Mouse (Mus musculus) kidney, embryonic 16.5 days (tissue): ENCODE measurements around the gene Pbx3. TPM values are rescaled to one million over a fixed set of nuclear protein-coding genes. Genes with fewer than 3 reads are reported as not detected.

ENCODE experiments used
- ATAC-seq: fragments of 200-750 bp; cut with Nextera tagmentation; 2 replicates; pipeline ENCODE4 v1.8.0; 2017; ENCODE audit warnings: moderate TSS enrichment; ENCODE audit not compliant: low FRiP score, low TSS enrichment
- H3K27ac ChIP-seq: fragments of 300-500 bp; sonication (generic); 2 replicates; pipeline ENCODE4 v1.5.1; 2014; ENCODE audit warnings: low read length
- H3K27me3 ChIP-seq: fragments of 300-500 bp; sonication (generic); 2 replicates; pipeline ENCODE4 v1.6.1; 2014; ENCODE audit warnings: low read length, control low read depth, mixed read lengths; ENCODE audit not compliant: insufficient read depth
- H3K36me3 ChIP-seq: fragments of 300-500 bp; sonication (generic); 2 replicates; pipeline ENCODE4 v1.6.1; 2014; ENCODE audit warnings: low read length, control low read depth, mixed read lengths; ENCODE audit not compliant: insufficient read depth
- H3K4me1 ChIP-seq: fragments of 300-500 bp; sonication (generic); 2 replicates; pipeline ENCODE4 v1.6.1; 2014; ENCODE audit warnings: low read length, control low read depth, mixed read lengths; ENCODE audit not compliant: insufficient read depth
- H3K4me2 ChIP-seq: fragments of 300-500 bp; sonication (generic); replicated peaks from 2 replicates; pipeline ENCODE4 v1.6.1; 2014; ENCODE audit warnings: low read depth, low read length
- H3K4me3 ChIP-seq: fragments of 300-500 bp; sonication (generic); 2 replicates; pipeline ENCODE4 v1.5.1; 2014; ENCODE audit warnings: mild to moderate bottlenecking, low read length
- H3K9ac ChIP-seq: fragments of 300-500 bp; sonication (generic); replicated peaks from 2 replicates; pipeline ENCODE4 v1.6.1; 2014; ENCODE audit warnings: low read length
- H3K9me3 ChIP-seq: fragments of 300-500 bp; sonication (generic); 2 replicates; pipeline ENCODE4 v1.6.1; 2016; ENCODE audit warnings: low read length, control low read depth
- WGBS: fragments of 180-500 bp; shearing (Covaris S2); extraction: QIAGEN DNeasy Blood & Tissue Kit; methylation state at CpG from one replicate; pipeline ENCODE4 v1.1.7; 2014; 5-methylcytosine and 5-hydroxymethylcytosine counted together
- polyA plus RNA-seq: library from polyadenylated mRNA; unstranded; fragments of >200 nt; fragmentation: Nextera tagmentation; extraction: Ambion mirVana; gene quantifications from 2 replicates; pipeline ENCODE4 v1.2.1, GENCODE M21; 2015

Gene Pbx3
- polyA plus RNA-seq, 1 experiment from 2014 or later = 22.7 TPM

DNA sequence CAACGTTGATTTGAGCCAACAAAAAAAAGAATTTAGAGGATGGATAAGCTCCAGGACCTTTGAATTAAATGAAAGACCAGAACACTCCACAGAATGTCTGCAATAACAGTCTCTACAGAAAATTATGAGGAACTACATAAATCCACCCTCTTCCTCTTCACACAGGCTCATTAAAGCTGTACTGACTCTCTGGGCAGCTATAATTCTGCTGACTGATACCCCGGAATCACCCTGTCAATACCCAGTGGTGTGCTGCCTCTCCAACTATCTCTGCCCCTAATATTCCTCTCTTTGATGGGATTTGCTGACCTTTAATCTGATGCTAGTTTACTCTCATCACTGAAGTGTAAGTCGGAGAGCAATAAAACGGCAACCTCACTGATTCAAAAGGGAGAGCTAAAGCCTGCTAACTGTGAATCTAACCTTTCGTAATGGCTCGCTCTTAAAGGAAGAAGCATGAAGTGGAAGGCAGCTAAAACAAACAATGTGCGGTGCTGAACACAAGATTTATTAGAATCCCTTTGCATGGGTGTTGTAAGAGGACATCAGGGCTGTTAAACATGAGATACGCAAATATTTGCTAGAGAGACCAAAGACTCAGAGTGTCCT lies 137.4 kb downstream of the Pbx3 start:
- WGBS = 14% methylated on average over 8 of the region's 8 CpGs
- H3K27me3 ChIP-seq = no peaks in the 10 kb centered on the region
- no peak overlapping the region; the same call in 1 of the 2 replicates for H3K4me2 ChIP-seq
- H3K9me3 ChIP-seq = no peaks in the 10 kb centered on the region
- no peak overlapping the region for H3K4me3 ChIP-seq
- no peak overlapping the region for H3K27ac ChIP-seq
- peaks cover 21% of the 10 kb centered on the region for H3K4me1 ChIP-seq
- ATAC-seq = no peak
- no peaks in the 10 kb centered on the region for H3K36me3 ChIP-seq
- no peak overlapping the region for H3K9ac ChIP-seq

DNA sequence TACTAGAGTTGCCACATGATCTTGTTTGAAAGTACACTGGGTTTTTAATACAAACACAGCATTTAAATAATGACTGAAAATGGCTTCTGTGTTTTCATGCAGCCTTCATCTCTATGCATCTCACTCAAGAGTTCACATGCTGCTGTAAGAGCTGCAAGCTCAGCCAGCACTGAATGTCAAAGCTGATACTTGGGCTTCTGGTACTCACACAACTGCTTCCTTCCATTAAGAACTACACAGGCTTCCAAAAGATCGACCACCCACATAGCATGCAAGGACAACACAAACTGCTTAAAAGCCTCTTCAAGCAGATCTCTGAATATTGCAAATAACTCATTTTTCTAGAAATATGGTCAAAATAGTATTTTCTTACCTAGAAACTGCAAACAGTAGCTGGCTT lies 138.7 kb downstream of the Pbx3 start:
- Histone ChIP-seq H3K36me3 (no peaks in the 10 kb centered on the region), H3K4me1 (peaks cover 30% of the 10 kb centered on the region), H3K4me3 (no peak overlapping the region), H3K9ac (no peak overlapping the region), H3K9me3 (no peaks in the 10 kb centered on the region), H3K27ac (no peak overlapping the region), H3K27me3 (no peaks in the 10 kb centered on the region), H3K4me2 (no peak overlapping the region)
- WGBS = 52% methylated on average over 1 of the region's 1 CpGs
- no peak for ATAC-seq

DNA sequence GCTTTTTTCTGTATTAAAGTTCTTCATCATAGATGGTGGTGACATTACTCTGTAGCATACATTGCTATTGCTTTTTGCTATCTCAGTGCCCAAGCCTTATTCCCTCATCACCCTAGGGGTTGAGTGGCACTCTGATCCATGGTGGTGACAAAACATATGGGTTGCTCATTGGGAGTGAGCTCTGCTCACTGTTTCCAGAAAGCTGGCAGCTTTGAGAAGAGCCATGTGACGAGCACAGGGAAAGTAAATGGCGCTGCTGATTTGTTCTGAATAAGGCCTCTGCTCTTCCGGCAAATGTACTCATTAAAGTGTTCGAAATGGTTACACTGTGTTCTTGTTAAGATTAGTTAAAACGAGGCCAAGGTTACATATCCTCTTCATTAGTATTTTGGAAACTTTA lies 139.7 kb downstream of the Pbx3 start:
- no peak overlapping the region for H3K4me3 ChIP-seq
- H3K4me2 ChIP-seq = no peak overlapping the region
- ATAC-seq = no peak
- no peak overlapping the region for H3K9ac ChIP-seq
- H3K27ac ChIP-seq = no peak overlapping the region
- H3K36me3 ChIP-seq = no peaks in the 10 kb centered on the region
- WGBS = 91% methylated on average over 5 of the region's 5 CpGs
- no peaks in the 10 kb centered on the region for H3K27me3 ChIP-seq
- H3K9me3 ChIP-seq = no peaks in the 10 kb centered on the region
- H3K4me1 ChIP-seq = peaks cover 31% of the 10 kb centered on the region

DNA sequence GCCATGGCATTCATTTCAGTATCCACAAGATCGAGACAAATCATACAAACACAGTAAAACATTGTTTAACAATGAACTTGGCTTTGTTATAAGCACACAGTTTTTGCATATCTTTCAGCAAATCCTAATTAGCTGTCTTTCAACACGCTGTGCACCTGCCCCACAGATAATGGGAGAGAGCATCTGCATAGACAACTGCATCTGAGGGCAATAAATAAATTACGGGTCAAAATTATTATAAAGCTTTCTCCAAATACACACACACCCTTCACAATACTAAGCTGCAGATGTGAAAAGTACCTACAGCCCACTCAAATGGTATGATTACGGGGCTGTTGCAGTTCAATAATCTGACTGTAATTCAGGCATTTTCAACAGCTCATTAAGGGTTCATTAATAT lies 145.3 kb downstream of the Pbx3 start:
- 88% methylated on average over 4 of the region's 4 CpGs for WGBS
- H3K9ac ChIP-seq = no peak overlapping the region
- H3K36me3 ChIP-seq = 0 out of 2 replicates have a peak, but pooled peaks cover 4% of the 10 kb centered on the region
- ATAC-seq = no peak
- no peak overlapping the region for H3K27ac ChIP-seq
- H3K4me1 ChIP-seq = peaks cover 19% of the 10 kb centered on the region
- no peaks in the 10 kb centered on the region for H3K9me3 ChIP-seq
- H3K27me3 ChIP-seq = no peaks in the 10 kb centered on the region
- H3K4me2 ChIP-seq = no peak overlapping the region
- no peak overlapping the region for H3K4me3 ChIP-seq

DNA sequence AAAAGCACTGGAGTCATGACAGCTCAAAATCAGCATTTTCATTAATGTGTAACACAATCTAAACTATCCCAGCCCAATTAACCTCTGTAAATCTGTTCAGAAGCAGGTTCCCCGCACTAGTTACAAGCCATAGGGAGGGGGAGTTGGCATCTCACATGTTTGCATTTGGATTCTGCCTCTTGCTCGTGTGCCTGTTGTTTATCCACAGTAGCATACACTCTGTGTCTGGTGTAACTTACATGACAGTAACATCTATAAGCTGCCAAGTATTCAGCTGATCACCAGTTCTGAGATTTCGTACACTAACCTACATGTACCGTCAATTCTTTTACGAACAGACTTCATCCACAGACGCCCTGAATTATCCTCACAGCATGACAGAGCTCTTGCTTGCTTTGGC lies 147.5 kb downstream of the Pbx3 start:
- Histone ChIP-seq H3K9me3 (no peaks in the 10 kb centered on the region), H3K27ac (no peak overlapping the region), H3K27me3 (no peaks in the 10 kb centered on the region), H3K4me1 (peaks cover 14% of the 10 kb centered on the region), H3K36me3 (0 out of 2 replicates have a peak, but pooled peaks cover 4% of the 10 kb centered on the region), H3K4me2 (no peak overlapping the region), H3K9ac (no peak overlapping the region), H3K4me3 (no peak overlapping the region)
- WGBS = 43% methylated on average over 6 of the region's 6 CpGs
- no peak for ATAC-seq

DNA sequence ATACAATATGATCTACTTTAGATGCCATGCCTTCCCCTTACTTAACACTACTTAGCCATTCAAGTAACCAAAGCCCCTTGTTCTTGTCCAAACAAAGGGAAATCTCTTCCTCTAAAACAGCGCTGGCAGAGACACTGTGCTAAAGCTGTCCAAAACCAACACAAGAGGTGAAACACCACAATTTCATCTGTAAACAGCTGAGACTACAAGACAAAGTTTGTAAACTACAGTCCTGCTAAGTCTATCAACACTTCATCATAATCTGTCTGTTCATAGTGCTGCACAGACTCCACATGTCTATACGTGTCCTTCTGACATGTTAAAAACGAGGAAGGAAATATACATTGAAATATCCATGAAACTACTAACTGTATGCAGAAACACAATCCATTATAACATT lies 151.5 kb downstream of the Pbx3 start:
- H3K9me3 ChIP-seq = no peaks in the 10 kb centered on the region
- no peaks in the 10 kb centered on the region for H3K27me3 ChIP-seq
- no peak overlapping the region for H3K9ac ChIP-seq
- H3K4me2 ChIP-seq = no peak overlapping the region
- H3K4me3 ChIP-seq = no peak overlapping the region
- peaks cover 4% of the 10 kb centered on the region for H3K4me1 ChIP-seq
- 89% methylated on average over 3 of the region's 3 CpGs for WGBS
- H3K36me3 ChIP-seq = 0 out of 2 replicates have a peak, but pooled peaks cover 4% of the 10 kb centered on the region
- H3K27ac ChIP-seq = no peak overlapping the region
- ATAC-seq = no peak

DNA sequence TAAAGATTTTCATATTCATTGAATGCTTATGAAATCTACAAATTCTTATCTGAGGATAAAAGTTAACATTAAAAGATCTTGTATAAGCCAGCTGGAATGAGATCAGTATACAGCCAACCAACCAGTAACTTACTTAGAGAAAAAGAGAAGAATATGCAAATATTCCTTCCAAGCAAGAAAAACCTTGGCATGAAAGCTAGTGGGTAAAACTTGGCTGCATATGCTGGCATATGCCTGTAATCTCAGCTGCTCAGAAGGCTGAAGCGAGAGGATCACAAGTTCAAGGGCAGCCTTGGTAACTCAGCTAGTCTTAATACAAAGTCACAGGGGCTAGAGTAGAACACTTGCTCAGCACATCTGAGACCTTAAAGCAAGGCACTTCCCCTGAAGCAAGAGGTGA lies 153.8 kb downstream of the Pbx3 start:
- Histone ChIP-seq H3K4me3 (no peak overlapping the region), H3K9me3 (no peaks in the 10 kb centered on the region), H3K27me3 (no peaks in the 10 kb centered on the region), H3K4me2 (no peak overlapping the region), H3K9ac (no peak overlapping the region), H3K4me1 (no peaks in the 10 kb centered on the region), H3K36me3 (0 out of 2 replicates have a peak, but pooled peaks cover 1% of the 10 kb centered on the region), H3K27ac (no peak overlapping the region)
- WGBS = 100% methylated on average over 1 of the region's 1 CpGs
- no peak for ATAC-seq

DNA sequence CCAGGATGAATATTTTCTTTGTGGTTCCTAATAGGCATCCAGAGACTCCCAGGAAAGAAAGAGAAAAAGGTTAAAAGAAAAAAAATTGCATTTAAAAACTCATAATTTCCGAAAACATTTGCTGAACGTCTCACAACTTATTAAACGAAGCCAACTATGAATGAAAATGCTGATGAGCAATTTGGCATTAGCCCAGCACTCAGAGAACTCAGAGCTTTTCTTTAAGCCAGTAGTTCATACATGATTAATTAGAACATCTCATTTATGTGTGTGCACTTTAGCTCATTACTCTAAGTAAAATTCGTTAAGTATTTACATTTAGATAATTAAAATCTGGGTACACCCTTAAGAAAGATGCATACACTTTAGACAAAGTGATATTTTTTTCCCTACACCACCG lies 155.3 kb downstream of the Pbx3 start:
- Histone ChIP-seq H3K9ac (no peak overlapping the region), H3K36me3 (no peaks in the 10 kb centered on the region), H3K9me3 (no peaks in the 10 kb centered on the region), H3K4me3 (no peak overlapping the region), H3K27ac (no peak overlapping the region), H3K27me3 (no peaks in the 10 kb centered on the region), H3K4me1 (no peaks in the 10 kb centered on the region), H3K4me2 (no peak overlapping the region)
- WGBS = 80% methylated on average over 5 of the region's 5 CpGs
- no peak for ATAC-seq

DNA sequence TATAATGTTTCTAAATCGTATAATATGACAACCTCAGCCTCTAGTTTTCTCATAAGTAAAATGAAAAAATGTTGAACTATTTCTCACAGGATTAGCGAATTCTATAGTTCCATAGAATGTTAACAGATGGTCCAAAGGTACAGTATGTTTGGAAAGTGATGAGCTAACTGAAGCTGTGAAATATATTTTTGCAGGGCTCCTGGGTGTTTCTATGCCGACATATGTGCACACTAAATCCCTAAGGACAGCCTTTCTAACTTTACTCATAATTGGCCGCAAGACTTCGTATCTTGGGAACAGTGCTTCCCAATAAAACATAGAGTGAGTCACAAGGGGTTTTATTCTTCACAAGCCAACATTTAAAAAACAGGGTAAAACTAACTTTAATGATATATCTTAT lies 157.4 kb downstream of the Pbx3 start:
- no peak overlapping the region for H3K4me3 ChIP-seq
- no peak overlapping the region for H3K27ac ChIP-seq
- no peak overlapping the region for H3K9ac ChIP-seq
- no peak overlapping the region for H3K4me2 ChIP-seq
- ATAC-seq = no peak
- H3K4me1 ChIP-seq = no peaks in the 10 kb centered on the region
- no peaks in the 10 kb centered on the region for H3K27me3 ChIP-seq
- H3K9me3 ChIP-seq = no peaks in the 10 kb centered on the region
- H3K36me3 ChIP-seq = no peaks in the 10 kb centered on the region
- WGBS = 88% methylated on average over 5 of the region's 5 CpGs

DNA sequence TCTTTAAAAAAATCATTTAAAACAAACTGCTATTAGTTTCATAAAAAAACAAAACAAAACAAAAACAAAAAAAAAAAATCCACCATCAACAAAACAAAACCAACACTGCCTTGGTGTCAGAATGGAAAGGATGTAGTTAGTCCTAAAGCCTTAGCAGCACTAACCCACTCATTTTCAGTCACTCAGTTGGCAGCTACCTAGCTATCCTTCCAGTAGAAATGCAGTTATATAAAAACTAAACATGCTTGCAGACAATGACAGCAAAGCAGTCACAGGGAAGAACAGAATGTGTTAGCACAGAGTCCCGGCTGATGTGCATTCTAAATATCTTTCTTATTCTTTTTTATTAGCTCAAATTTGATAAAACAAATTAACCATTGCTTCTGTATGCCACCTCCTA lies 160.5 kb downstream of the Pbx3 start:
- ATAC-seq = no peak
- Histone ChIP-seq H3K9me3 (no peaks in the 10 kb centered on the region), H3K9ac (no peak overlapping the region), H3K4me1 (no peaks in the 10 kb centered on the region), H3K27ac (no peak overlapping the region), H3K27me3 (no peaks in the 10 kb centered on the region), H3K36me3 (no peaks in the 10 kb centered on the region), H3K4me3 (no peak overlapping the region), H3K4me2 (no peak overlapping the region)
- WGBS = 89% methylated on average over 1 of the region's 1 CpGs
